Mouse (Mus musculus): Measurements from ENCODE around the gene AI481877. TPM values are rescaled to one million over a fixed set of nuclear protein-coding genes. Genes with fewer than 3 reads are reported as not detected.

AI481877 gene
- polyA plus RNA-seq, 1 experiment from 2014 or later, result 0.05 TPM

DNA sequence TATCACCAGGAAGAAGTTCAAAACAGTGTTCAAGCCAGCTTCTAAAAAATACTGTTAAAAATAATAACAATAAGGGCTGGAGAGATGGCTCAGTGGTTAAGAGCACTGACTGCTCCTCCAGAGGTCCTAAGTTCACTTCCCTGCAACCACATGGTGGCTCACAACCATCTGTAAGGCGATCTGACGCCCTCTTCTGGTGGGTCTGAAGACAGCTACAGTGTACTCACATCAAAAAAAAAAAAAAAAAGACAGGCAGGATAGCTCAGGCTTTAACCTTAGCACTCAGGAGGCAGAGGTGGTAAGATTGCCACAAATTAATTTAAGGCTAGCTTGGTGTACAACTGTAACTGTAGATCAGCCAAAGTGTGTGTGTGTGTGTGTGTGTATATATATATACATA is 138.2 kb downstream of the AI481877 start:
- 0% methylated on average over 2 of the region's 2 CpGs for WGBS
- peaks cover 16% of the 10 kb centered on the region for H3K4me1 ChIP-seq (ENCODE audit: control insufficient read depth, insufficient read depth, low read depth, low read length)

GRCm38 (mm10) chr4:58999686-59000085 is 139.1 kb downstream of the AI481877 start:
- Histone ChIP-seq H3K9ac (ENCODE audit: low read depth, low read length) (no peak overlapping the region), H3K36me3 (ENCODE audit: control insufficient read depth, insufficient read depth, low read length) (no peaks in the 10 kb centered on the region), H3K9me3 (ENCODE audit: control insufficient read depth, low read length) (no peaks in the 10 kb centered on the region), H3K27me3 (replicated peaks; ENCODE audit: control insufficient read depth, insufficient read depth, low read length) (no peaks in the 10 kb centered on the region), H3K27ac (ENCODE audit: low read depth, low read length) (no peak overlapping the region), H3K4me3 (ENCODE audit: low read length) (no peak overlapping the region), H3K4me1 (ENCODE audit: control insufficient read depth, insufficient read depth, low read depth, low read length) (peaks cover 12% of the 10 kb centered on the region), H3K4me2 (ENCODE audit: low read length) (no peak overlapping the region)
- WGBS, result 5% methylated on average over 2 of the region's 2 CpGs
- no peak for ATAC-seq

More for the DNA sequence above, 138.2 kb downstream of the AI481877 start:
- Histone ChIP-seq H3K36me3 (ENCODE audit: control insufficient read depth, insufficient read depth, low read length) (no peaks in the 10 kb centered on the region), H3K4me3 (ENCODE audit: low read length) (no peak overlapping the region), H3K9me3 (ENCODE audit: control insufficient read depth, low read length) (no peaks in the 10 kb centered on the region), H3K4me2 (ENCODE audit: low read length) (no peak overlapping the region), H3K27ac (ENCODE audit: low read depth, low read length) (no peak overlapping the region), H3K9ac (ENCODE audit: low read depth, low read length) (no peak overlapping the region), H3K27me3 (replicated peaks; ENCODE audit: control insufficient read depth, insufficient read depth, low read length) (no peaks in the 10 kb centered on the region)
- ATAC-seq, result no peak

DNA sequence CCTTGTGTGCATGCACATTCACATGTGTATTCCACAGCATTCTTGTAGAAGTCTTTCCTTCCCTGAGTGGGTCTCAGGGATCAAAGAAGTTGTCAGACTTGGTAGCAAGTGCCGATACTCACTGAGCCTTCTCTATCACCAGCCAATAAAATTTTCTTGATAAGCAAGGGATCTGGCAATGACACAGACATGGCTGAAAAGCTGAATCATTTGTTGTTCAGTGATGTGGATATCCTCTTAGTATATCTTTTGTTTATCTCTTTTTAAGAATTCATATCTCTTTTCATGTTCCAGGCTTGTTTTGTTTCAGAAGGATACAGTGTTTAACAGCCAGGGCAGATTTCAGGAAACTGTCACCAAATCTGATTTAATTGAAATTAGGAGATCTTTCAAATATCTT is 140.1 kb downstream of the AI481877 start:
- no peak overlapping the region for H3K9ac ChIP-seq (ENCODE audit: low read depth, low read length)
- H3K9me3 ChIP-seq (ENCODE audit: control insufficient read depth, low read length), result no peaks in the 10 kb centered on the region
- no peak overlapping the region for H3K4me3 ChIP-seq (ENCODE audit: low read length)
- WGBS, result 83% methylated on average over 1 of the region's 1 CpGs
- H3K27ac ChIP-seq (ENCODE audit: low read depth, low read length), result no peak overlapping the region
- H3K4me2 ChIP-seq (ENCODE audit: low read length), result no peak overlapping the region
- no peaks in the 10 kb centered on the region for H3K27me3 ChIP-seq (replicated peaks; ENCODE audit: control insufficient read depth, insufficient read depth, low read length)
- no peaks in the 10 kb centered on the region for H3K36me3 ChIP-seq (ENCODE audit: control insufficient read depth, insufficient read depth, low read length)
- ATAC-seq, result no peak
- H3K4me1 ChIP-seq (ENCODE audit: control insufficient read depth, insufficient read depth, low read depth, low read length), result peaks cover 3% of the 10 kb centered on the region; the same call in 1 of the 2 replicates

- Histone ChIP-seq H3K36me3 (ENCODE audit: control insufficient read depth, insufficient read depth, low read length) (no peaks in the 10 kb centered on the region), H3K4me3 (ENCODE audit: low read length) (no peak overlapping the region), H3K4me1 (ENCODE audit: control insufficient read depth, insufficient read depth, low read depth, low read length) (no peaks in the 10 kb centered on the region), H3K4me2 (ENCODE audit: low read length) (no peak overlapping the region), H3K27me3 (replicated peaks; ENCODE audit: control insufficient read depth, insufficient read depth, low read length) (no peaks in the 10 kb centered on the region), H3K9ac (ENCODE audit: low read depth, low read length) (no peak overlapping the region), H3K27ac (ENCODE audit: low read depth, low read length) (no peak overlapping the region), H3K9me3 (ENCODE audit: control insufficient read depth, low read length) (no peaks in the 10 kb centered on the region)
- WGBS, result 59% methylated on average over 5 of the region's 5 CpGs
- ATAC-seq, result no peak
Observed at GRCm38 (mm10) chr4:58997081-58997480, 141.7 kb downstream of the AI481877 start.

- Histone ChIP-seq H3K4me1 (ENCODE audit: control insufficient read depth, insufficient read depth, low read depth, low read length) (no peaks in the 10 kb centered on the region), H3K27ac (ENCODE audit: low read depth, low read length) (no peak overlapping the region), H3K9ac (ENCODE audit: low read depth, low read length) (no peak overlapping the region), H3K36me3 (ENCODE audit: control insufficient read depth, insufficient read depth, low read length) (no peaks in the 10 kb centered on the region), H3K27me3 (replicated peaks; ENCODE audit: control insufficient read depth, insufficient read depth, low read length) (no peaks in the 10 kb centered on the region), H3K4me3 (ENCODE audit: low read length) (no peak overlapping the region), H3K9me3 (ENCODE audit: control insufficient read depth, low read length) (no peaks in the 10 kb centered on the region), H3K4me2 (ENCODE audit: low read length) (no peak overlapping the region)
- 80% methylated on average over 8 of the region's 8 CpGs for WGBS
- ATAC-seq, result no peak
Observed at GRCm38 (mm10) chr4:58995251-58995693, 143.5 kb downstream of the AI481877 start.

GRCm38 (mm10) chr4:58994762-58995161 is 144.0 kb downstream of the AI481877 start, which contains the start of gene Dnajc25:
Dnajc25 (plus strand) TSS chr4:58995062.
- Histone ChIP-seq H3K36me3 (ENCODE audit: control insufficient read depth, insufficient read depth, low read length) (no peaks in the 10 kb centered on the region), H3K9me3 (ENCODE audit: control insufficient read depth, low read length) (no peaks in the 10 kb centered on the region), H3K4me1 (ENCODE audit: control insufficient read depth, insufficient read depth, low read depth, low read length) (no peaks in the 10 kb centered on the region), H3K4me2 (ENCODE audit: low read length) (no peak within 1 kb of the TSS), H3K27ac (ENCODE audit: low read depth, low read length) (no peak within 1 kb of the TSS), H3K27me3 (replicated peaks; ENCODE audit: control insufficient read depth, insufficient read depth, low read length) (no peaks in the 10 kb centered on the region), H3K4me3 (ENCODE audit: low read length) (no peak within 1 kb of the TSS), H3K9ac (ENCODE audit: low read depth, low read length) (no peak within 1 kb of the TSS)
- no peak for ATAC-seq
- 94% methylated on average over 4 of the region's 4 CpGs for WGBS

Other genes starting within 250 kb of the AI481877 start
- 29.0 and 31.1 TPM in 2 replicates for gene Ecpas, start 226.2 kb downstream of the AI481877 start, polyA plus RNA-seq (2015; fragmentation: Nextera tagmentation; extraction: Ambion mirVana)
- gene Zkscan16, start 195.4 kb downstream of the AI481877 start, polyA plus RNA-seq (2015; fragmentation: Nextera tagmentation; extraction: Ambion mirVana), result 2.0 and 2.7 TPM in 2 replicates
- gene Ptgr1, start 151.9 kb downstream of the AI481877 start, polyA plus RNA-seq (2015; fragmentation: Nextera tagmentation; extraction: Ambion mirVana), result 5.6 and 6.5 TPM in 2 replicates
- 5.7 and 5.8 TPM in 2 replicates for gene Dnajc25, start 143.9 kb downstream of the AI481877 start, polyA plus RNA-seq (2015; fragmentation: Nextera tagmentation; extraction: Ambion mirVana)
- 7.2 and 8.4 TPM in 2 replicates for gene Gm20503, start 135.8 kb downstream of the AI481877 start, polyA plus RNA-seq (2015; fragmentation: Nextera tagmentation; extraction: Ambion mirVana)
- gene Gng10, start 103.9 kb downstream of the AI481877 start, polyA plus RNA-seq (2015; fragmentation: Nextera tagmentation; extraction: Ambion mirVana), result 178 and 197 TPM in 2 replicates
- gene Ugcg, start 50.3 kb upstream of the AI481877 start, polyA plus RNA-seq (2015; fragmentation: Nextera tagmentation; extraction: Ambion mirVana), result 14.3 and 15.8 TPM in 2 replicates